Mouse (Mus musculus) layer of hippocampus, postnatal 25 days (tissue): ENCODE data around the gene Gm3625. TPM values are rescaled to one million over a fixed set of nuclear protein-coding genes. Genes with fewer than 3 reads are reported as not detected.
"Not testable (repeated sequence)": the region's sequence is repeated elsewhere in the genome, so short reads cannot be mapped to it uniquely, and the experiment has no call there.

Experiments
- DNase-seq, 2 experiments: peaks; one replicate each; pipeline ENCODE4 v3.0.0; 2022; ENCODE audit warnings: mixed read lengths in 2 of 2, low spot score in 1 of 2; ENCODE audit errors: extremely low spot score in 1 of 2
- total RNA-seq, 2 experiments: library from RNA; stranded (reverse); gene quantifications; 2 replicates each; pipeline ENCODE4 v1.2.3; 2021

The Gm3625 gene
- total RNA-seq, 2 experiments from 2014 or later = not detected

- no peak for DNase-seq
Measured at GRCm38 (mm10) chr12:4557436-4557835, 35.3 kb downstream of the Gm3625 start.

- DNase-seq = no peak
Measured at GRCm38 (mm10) chr12:4556891-4557290, 35.8 kb downstream of the Gm3625 start.

- DNase-seq = no peak
Measured at GRCm38 (mm10) chr12:4555451-4555850, 37.3 kb downstream of the Gm3625 start.

- not testable (repeated sequence) for DNase-seq
Measured at GRCm38 (mm10) chr12:4553704-4554103, 39.0 kb downstream of the Gm3625 start.

GRCm38 (mm10) chr12:4548053-4549013, 44.4 kb downstream of the Gm3625 start:
- DNase-seq = peak; percentile 58 to 74

- no peak for DNase-seq
Measured at GRCm38 (mm10) chr12:4547557-4547956, 45.2 kb downstream of the Gm3625 start.

- DNase-seq = no peak
Measured at GRCm38 (mm10) chr12:4546491-4546890, 46.2 kb downstream of the Gm3625 start.

- no peak for DNase-seq
Measured at GRCm38 (mm10) chr12:4545425-4545824, 47.3 kb downstream of the Gm3625 start.

- DNase-seq = no peak
Measured at GRCm38 (mm10) chr12:4544400-4544919, 48.3 kb downstream of the Gm3625 start.

Other genes with a start within 250 kb of the Gm3625 start
- 100 to 1,000 TPM; 123 to 133 TPM for gene Ncoa1, start 115.7 kb downstream of the Gm3625 start, total RNA-seq
- gene Itsn2, start 289 bp downstream of the Gm3625 start, total RNA-seq = 10 to 100 TPM; 78.3 to 82.6 TPM
- gene Fam228a, start 145.5 kb upstream of the Gm3625 start, total RNA-seq = 1 to 10 TPM; 2.1 to 2.7 TPM
- 10 to 100 TPM; 13.0 to 13.5 TPM for gene Pfn4, start 176.1 kb upstream of the Gm3625 start, total RNA-seq
- 10 to 100 TPM; 21.4 to 31.4 TPM for gene Fam228b, start 176.3 kb upstream of the Gm3625 start, total RNA-seq
- 10 to 100 TPM; 84.2 to 86.0 TPM for gene Sf3b6, start 224.6 kb upstream of the Gm3625 start, total RNA-seq
- 10 to 100 TPM; 69.9 to 71.8 TPM for gene Fkbp1b, start 248.7 kb upstream of the Gm3625 start, total RNA-seq